Mouse (Mus musculus): ENCODE data around the gene Vgll2. TPM values are rescaled to one million over a fixed set of nuclear protein-coding genes. Genes with fewer than 3 reads are reported as not detected.
A peak's percentile ranks its signal among the peaks of the same experiment; 100 is the strongest.

Gene Vgll2
- polyA plus RNA-seq, 1 experiment from 2014 or later = 0.71 TPM

- H3K27me3 ChIP-seq (replicated peaks; ENCODE audit: control insufficient read depth, insufficient read depth, low read length) = no peaks in the 10 kb centered on the region
- no peak overlapping the region for H3K27ac ChIP-seq (ENCODE audit: low read length)
- H3K36me3 ChIP-seq (ENCODE audit: control insufficient read depth, insufficient read depth) = no peaks in the 10 kb centered on the region
- H3K9me3 ChIP-seq (ENCODE audit: control insufficient read depth, low read length) = no peaks in the 10 kb centered on the region
- no peak for ATAC-seq
- no peaks in the 10 kb centered on the region for H3K4me1 ChIP-seq (replicated peaks; ENCODE audit: control insufficient read depth, insufficient read depth, low read length)
- H3K9ac ChIP-seq (replicated peaks; ENCODE audit: low read depth, low read length) = no peak overlapping the region
- no peak overlapping the region for H3K4me3 ChIP-seq (replicated peaks; ENCODE audit: low read length)
- no peak overlapping the region for H3K4me2 ChIP-seq (ENCODE audit: low read length)
- 60% methylated on average over 3 of the region's 3 CpGs for WGBS
These were observed 26.0 kb downstream of the Vgll2 start for GRCm38 (mm10) chr10:52048287-52048686.

DNA sequence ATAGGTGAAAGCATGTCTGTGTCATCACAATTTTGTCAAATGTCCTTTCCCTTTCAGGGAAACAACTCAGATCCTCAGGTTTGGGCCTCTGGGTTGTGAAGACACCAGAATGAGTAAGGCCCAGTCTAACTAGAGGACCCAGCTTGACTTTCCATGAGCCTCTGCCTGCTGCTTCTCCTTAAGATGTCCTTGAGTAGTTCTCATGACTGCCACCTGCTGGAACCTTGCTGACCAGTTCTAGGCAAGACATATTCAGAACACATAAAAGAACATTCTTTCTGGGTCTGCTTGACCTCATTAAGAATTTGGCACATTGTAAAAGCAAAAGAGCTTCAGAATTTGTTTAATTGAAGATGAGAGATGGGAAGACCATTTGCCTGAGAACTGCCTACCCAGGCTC, 50.2 kb downstream of the Vgll2 start:
- Histone ChIP-seq H3K36me3 (ENCODE audit: control insufficient read depth, insufficient read depth) (no peaks in the 10 kb centered on the region), H3K9me3 (ENCODE audit: control insufficient read depth, low read length) (no peaks in the 10 kb centered on the region), H3K4me2 (ENCODE audit: low read length) (no peak overlapping the region), H3K27me3 (replicated peaks; ENCODE audit: control insufficient read depth, insufficient read depth, low read length) (no peaks in the 10 kb centered on the region), H3K4me3 (replicated peaks; ENCODE audit: low read length) (no peak overlapping the region), H3K27ac (ENCODE audit: low read length) (no peak overlapping the region), H3K4me1 (replicated peaks; ENCODE audit: control insufficient read depth, insufficient read depth, low read length) (no peaks in the 10 kb centered on the region), H3K9ac (replicated peaks; ENCODE audit: low read depth, low read length) (no peak overlapping the region)
- 0 out of 2 replicates have a peak, but pooled peaks have one; percentile 58 for ATAC-seq

Small RNA genes lying within 50 kb of the gene (microRNA-seq; reads per million reads assigned to microRNA genes)
- gene Gm24084 = not detected

Other genes starting within 250 kb of the Vgll2 start
- not detected in 2 replicates for gene Ros1, start 172.7 kb downstream of the Vgll2 start, polyA plus RNA-seq (2015; fragmentation: Nextera tagmentation; extraction: Ambion mirVana)
- 20.1 and 22.0 TPM in 2 replicates for gene Dcbld1, start 211.1 kb downstream of the Vgll2 start, polyA plus RNA-seq (2015; fragmentation: Nextera tagmentation; extraction: Ambion mirVana)